Mouse (Mus musculus): ENCODE data around the gene Tefm. TPM values are rescaled to one million over a fixed set of nuclear protein-coding genes. Genes with fewer than 3 reads are reported as not detected.

Tefm gene
- polyA plus RNA-seq, 1 experiment, result 16.6 TPM

DNA sequence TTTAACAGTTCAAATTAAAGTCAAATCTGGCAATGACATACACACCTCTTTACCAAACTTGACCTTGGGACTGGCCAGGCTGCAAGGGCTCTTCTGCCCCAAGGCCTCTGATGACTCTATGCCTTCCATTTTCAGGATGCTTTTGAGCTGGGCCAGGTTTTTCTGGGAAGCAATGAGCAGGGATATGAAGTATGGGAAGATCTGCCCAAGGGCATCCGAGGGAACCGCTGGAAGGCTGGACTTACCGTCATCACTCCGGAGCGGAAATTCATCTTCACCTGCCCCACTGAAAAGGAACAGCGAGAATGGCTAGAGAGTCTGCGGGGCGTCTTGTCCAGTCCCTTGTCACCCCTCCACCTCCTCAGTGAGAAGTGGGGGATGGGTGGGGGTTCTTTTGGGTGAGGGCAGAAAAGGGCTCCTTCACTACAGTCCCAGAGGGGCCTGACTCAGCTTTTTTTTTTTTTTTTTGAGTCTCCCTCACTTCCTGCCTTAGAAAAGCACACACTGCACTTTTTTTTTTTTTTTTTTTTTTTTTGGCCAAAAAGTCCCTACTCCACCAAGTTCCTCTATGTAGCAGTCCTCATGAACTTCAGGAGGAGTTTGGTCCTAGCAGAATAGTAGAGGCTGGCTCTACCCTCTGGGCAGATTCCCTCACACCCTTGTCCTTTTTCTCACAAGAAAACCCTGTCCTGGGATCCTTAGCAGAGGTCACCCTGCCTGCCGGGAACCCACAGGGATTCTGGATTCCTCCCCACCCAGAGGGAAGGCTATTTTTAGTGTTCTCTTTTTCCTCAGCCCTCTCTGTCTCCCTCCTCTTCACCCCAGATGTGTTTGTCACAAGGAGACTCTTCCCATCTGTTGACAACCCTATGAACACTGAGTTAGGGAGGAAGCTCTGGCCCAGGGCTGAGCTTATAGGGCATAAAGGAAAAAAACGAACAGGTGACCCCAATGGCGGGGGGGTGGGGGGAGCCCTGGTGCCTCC is 35.2 kb upstream of the Tefm start:
- H3K4me3 ChIP-seq (ENCODE audit: insufficient read depth, low read length), result no peak overlapping the region
- TF ChIP-seq CTCF (IDR thresholded peaks at IDR 0.05; ENCODE audit: borderline replicate concordance, insufficient read depth, low read length) (no peak), POLR2A (IDR thresholded peaks at IDR 0.05; ENCODE audit: low read depth, low read length) (no peak)
- 0 out of 2 replicates have a peak, but pooled peaks cover 3% of the 10 kb centered on the region for H3K4me1 ChIP-seq (ENCODE audit: control insufficient read depth, insufficient read depth, low read length)
- H3K27ac ChIP-seq (ENCODE audit: insufficient read depth, low read length), result no peak overlapping the region

DNA sequence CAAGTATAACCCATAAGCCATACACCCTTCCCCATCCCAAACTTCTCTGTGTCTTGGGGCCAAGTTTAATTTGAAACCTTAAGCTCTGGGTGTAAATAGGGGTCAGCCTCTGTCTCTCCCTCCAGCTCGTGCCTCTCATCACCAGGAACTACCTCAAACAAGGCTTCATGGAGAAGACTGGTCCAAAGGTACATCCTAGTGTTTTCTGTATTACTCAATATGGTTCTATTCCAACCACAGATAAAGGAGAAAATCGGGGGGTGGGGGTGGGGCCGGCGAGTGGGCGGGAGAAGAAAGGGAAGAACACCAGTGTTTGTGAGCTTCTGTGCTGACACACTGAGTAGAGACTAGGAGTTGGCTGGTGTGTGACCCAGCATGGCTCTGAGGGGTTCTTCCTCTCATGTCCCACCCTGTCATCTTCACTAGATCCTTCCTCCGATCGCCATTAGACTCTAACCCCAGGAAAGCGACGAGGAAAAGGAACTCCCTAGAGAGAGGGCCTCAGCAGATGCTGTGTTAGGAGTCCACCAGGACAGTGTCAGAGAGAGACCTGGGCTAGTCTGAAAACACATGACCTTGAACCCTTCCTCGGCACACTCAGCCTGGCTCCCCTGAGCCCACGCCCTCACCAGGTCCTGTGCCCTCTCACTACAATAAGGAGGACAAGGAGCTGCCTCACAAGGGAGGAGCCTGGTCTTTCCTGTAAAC is 32.1 kb upstream of the Tefm start:
- Histone ChIP-seq H3K4me1 (ENCODE audit: control insufficient read depth, insufficient read depth, low read length) (0 out of 2 replicates have a peak, but pooled peaks cover 3% of the 10 kb centered on the region), H3K27ac (ENCODE audit: insufficient read depth, low read length) (no peak overlapping the region), H3K4me3 (ENCODE audit: insufficient read depth, low read length) (no peak overlapping the region)
- TF ChIP-seq CTCF (IDR thresholded peaks at IDR 0.05; ENCODE audit: borderline replicate concordance, insufficient read depth, low read length) (no peak), POLR2A (IDR thresholded peaks at IDR 0.05; ENCODE audit: low read depth, low read length) (no peak)

DNA sequence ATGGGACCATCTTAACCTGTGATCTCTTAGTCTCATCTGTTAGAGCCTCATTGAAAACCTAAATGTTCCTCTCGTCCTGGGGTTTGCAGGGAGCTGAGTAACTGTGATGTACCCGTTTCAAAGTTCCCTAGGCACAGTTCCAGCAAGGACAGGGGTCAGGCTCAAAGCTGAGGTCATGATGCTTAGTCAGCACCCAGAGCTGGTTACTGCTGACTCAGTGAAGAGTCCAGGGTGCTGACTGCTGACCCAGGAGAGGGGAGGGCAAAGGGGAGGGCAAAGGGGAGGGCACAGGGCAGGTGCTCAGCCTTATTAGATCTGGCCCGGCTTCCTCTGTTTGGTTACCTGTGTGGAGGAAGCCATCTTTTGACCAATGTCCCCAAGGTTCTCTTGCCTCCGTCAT is 29.9 kb upstream of the Tefm start:
- TF ChIP-seq POLR2A (IDR thresholded peaks at IDR 0.05; ENCODE audit: low read depth, low read length) (no peak), CTCF (IDR thresholded peaks at IDR 0.05; ENCODE audit: borderline replicate concordance, insufficient read depth, low read length) (no peak)
- Histone ChIP-seq H3K4me3 (ENCODE audit: insufficient read depth, low read length) (no peak overlapping the region), H3K4me1 (ENCODE audit: control insufficient read depth, insufficient read depth, low read length) (no peaks in the 10 kb centered on the region), H3K27ac (ENCODE audit: insufficient read depth, low read length) (no peak overlapping the region)

DNA sequence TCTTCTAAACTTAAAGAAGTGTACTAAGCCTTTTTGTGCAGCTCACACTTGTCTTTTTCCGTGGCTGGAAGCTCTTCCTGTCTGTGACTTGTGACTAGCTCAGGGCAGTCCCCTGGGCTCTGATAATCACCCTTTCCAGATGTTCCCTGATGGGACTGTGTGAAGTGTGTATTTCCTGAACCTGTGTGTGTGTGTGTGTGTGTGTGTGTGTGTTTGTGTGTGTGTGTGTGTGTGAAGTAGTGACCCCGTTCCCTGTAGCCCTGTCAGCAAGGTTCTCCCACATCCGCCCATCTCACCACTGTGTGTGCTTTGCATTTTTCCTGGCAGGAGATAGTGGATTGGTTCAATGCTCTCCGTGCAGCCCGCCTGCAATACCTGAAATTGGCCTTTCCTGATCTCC is 28.4 kb upstream of the Tefm start:
- TF ChIP-seq CTCF (IDR thresholded peaks at IDR 0.05; ENCODE audit: borderline replicate concordance, insufficient read depth, low read length), result no peak
- no peak for TF ChIP-seq POLR2A (IDR thresholded peaks at IDR 0.05; ENCODE audit: low read depth, low read length)
- Histone ChIP-seq H3K4me1 (ENCODE audit: control insufficient read depth, insufficient read depth, low read length) (no peaks in the 10 kb centered on the region), H3K27ac (ENCODE audit: insufficient read depth, low read length) (no peak overlapping the region), H3K4me3 (ENCODE audit: insufficient read depth, low read length) (no peak overlapping the region)

DNA sequence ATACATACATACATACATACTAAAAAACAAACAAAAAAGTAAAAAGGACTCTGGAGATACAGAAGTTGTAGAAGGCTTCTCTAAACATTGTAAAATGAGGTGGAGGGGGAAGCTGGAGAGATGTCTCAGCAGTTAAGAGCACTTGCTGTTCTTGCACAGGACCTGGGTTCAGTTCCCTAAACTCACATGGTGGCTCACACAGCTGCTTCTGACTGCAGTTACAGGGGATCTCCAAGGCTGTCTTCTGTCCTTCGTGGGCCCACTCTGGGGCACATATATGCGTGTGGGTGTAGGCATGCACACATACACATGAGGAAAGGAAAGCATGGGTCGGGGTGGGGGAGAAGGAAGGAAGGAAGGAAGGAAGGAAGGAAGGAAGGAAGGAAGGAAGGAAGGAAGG is 27.7 kb upstream of the Tefm start:
- TF ChIP-seq CTCF (IDR thresholded peaks at IDR 0.05; ENCODE audit: borderline replicate concordance, insufficient read depth, low read length), result no peak
- no peak for TF ChIP-seq POLR2A (IDR thresholded peaks at IDR 0.05; ENCODE audit: low read depth, low read length)
- Histone ChIP-seq H3K4me1 (ENCODE audit: control insufficient read depth, insufficient read depth, low read length) (no peaks in the 10 kb centered on the region), H3K27ac (ENCODE audit: insufficient read depth, low read length) (no peak overlapping the region), H3K4me3 (ENCODE audit: insufficient read depth, low read length) (no peak overlapping the region)

DNA sequence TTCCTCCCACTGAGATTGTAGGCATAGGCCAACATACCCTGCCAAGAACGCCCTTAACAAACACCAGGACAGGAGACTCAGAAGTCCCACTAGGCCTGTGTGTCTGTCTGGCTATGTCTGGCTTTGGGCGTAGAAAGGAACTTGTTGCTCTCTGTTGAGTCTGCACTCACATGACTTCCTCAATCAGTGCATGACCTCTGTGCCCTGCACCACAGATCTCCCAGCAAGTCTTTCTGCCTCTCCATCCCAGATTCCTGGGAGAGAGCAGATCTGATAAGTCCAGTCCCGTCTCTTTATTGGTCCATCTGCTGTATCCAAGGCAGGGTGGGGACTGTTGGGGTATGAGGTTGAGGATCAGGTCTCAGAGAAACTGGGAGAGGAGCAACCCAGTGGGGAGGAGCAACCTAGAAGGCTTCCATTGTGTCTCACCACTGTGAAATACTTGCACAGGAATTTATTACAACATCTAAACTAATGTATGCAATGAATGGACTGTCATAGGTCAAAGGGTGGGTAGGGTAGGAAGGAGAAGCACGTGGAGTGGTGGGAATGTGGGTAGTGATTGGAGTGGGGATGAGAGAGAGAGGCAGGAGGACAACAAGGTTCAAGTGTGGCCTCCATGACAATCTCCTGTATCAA is 26.8 kb upstream of the Tefm start:
- no peak overlapping the region for H3K27ac ChIP-seq (ENCODE audit: insufficient read depth, low read length)
- H3K4me3 ChIP-seq (ENCODE audit: insufficient read depth, low read length), result no peak overlapping the region
- no peak for TF ChIP-seq CTCF (IDR thresholded peaks at IDR 0.05; ENCODE audit: borderline replicate concordance, insufficient read depth, low read length)
- no peak for TF ChIP-seq POLR2A (IDR thresholded peaks at IDR 0.05; ENCODE audit: low read depth, low read length)
- no peaks in the 10 kb centered on the region for H3K4me1 ChIP-seq (ENCODE audit: control insufficient read depth, insufficient read depth, low read length)

DNA sequence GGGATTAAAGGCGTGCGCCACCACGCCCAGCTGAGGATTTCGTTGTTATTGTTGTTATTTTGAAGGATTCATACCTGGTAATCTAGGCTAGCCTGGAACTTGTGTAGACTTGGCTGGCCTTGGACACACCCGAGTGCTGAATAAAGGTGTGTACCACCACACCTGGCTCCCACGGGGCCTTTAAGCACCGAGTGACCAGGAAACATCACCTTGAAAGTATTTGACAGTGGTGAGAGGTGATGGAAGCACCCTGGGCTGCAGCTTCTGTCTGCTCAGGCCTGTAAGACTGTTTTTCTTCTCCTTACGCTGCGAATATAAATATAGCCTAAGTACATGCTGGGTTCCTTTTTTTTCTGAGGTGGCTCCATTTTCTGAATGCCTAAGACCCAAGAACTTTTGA is 26.1 kb upstream of the Tefm start:
- Histone ChIP-seq H3K4me3 (ENCODE audit: insufficient read depth, low read length) (no peak overlapping the region), H3K27ac (ENCODE audit: insufficient read depth, low read length) (no peak overlapping the region), H3K4me1 (ENCODE audit: control insufficient read depth, insufficient read depth, low read length) (no peaks in the 10 kb centered on the region)
- TF ChIP-seq POLR2A (IDR thresholded peaks at IDR 0.05; ENCODE audit: low read depth, low read length) (no peak), CTCF (IDR thresholded peaks at IDR 0.05; ENCODE audit: borderline replicate concordance, insufficient read depth, low read length) (no peak)

DNA sequence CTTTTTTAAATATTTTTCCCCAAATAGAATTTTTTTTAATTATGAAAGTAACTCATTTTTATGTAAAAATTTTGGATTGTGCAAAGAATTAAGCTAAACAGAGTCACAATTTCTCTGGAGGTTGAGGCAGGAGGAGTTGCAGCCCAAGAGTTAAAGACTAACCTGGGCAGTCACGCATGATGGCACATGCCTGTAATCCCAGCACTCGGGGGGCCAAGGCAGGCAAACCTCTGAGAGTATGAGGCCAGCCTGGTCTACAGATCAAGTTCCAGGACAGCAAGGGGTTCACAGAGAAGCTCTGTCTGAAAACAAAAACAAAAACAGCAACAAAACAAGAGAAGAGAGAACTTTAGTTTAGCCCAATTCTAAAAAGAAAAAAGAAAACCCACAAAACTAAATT is 22.2 kb upstream of the Tefm start:
- no peaks in the 10 kb centered on the region for H3K4me1 ChIP-seq (ENCODE audit: control insufficient read depth, insufficient read depth, low read length)
- H3K4me3 ChIP-seq (ENCODE audit: insufficient read depth, low read length), result no peak overlapping the region
- no peak for TF ChIP-seq POLR2A (IDR thresholded peaks at IDR 0.05; ENCODE audit: low read depth, low read length)
- no peak for TF ChIP-seq CTCF (IDR thresholded peaks at IDR 0.05; ENCODE audit: borderline replicate concordance, insufficient read depth, low read length)
- no peak overlapping the region for H3K27ac ChIP-seq (ENCODE audit: insufficient read depth, low read length)

DNA sequence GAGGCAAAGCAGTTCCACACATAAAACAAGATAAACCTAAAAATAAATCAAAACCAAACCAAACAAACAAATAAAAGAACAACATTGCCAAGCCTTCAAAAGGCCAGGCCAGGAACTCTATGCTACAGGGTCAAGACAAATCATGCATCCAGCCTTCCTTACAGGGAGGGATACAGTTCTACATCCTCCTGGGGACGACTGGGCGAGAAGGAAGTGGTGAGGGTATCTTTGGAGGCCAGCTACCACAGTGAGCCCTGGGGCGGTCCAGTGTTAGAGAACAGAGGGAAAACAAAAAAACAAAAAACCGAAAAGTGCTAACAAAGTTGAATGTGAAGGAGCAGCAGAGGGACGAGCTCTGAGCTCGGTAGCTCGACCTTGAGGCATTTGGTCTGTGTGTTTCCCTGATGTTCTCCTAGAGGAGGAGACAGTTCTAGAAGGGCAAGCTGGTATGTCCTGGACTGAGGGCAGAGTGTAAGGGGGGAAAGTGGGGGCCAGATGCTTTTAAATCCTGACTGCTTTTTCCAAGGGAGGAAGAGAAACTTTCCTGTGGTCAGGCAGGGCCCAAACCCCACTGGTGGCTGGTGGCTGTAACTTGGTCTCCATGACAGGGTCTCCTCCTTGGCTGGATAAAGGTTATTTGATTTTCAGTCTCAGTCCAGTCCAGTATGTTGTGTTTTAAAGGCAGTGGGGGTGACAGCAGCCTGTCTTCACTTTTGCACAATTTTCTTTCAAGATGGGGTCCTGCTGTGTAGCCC is 21.6 kb upstream of the Tefm start:
- no peaks in the 10 kb centered on the region for H3K4me1 ChIP-seq (ENCODE audit: control insufficient read depth, insufficient read depth, low read length)
- H3K27ac ChIP-seq (ENCODE audit: insufficient read depth, low read length), result no peak overlapping the region
- H3K4me3 ChIP-seq (ENCODE audit: insufficient read depth, low read length), result no peak overlapping the region
- TF ChIP-seq CTCF (IDR thresholded peaks at IDR 0.05; ENCODE audit: borderline replicate concordance, insufficient read depth, low read length) (no peak), POLR2A (IDR thresholded peaks at IDR 0.05; ENCODE audit: low read depth, low read length) (no peak)
